Mouse (Mus musculus): Measurements from ENCODE around the gene Tex9. TPM values are rescaled to one million over a fixed set of nuclear protein-coding genes. Genes with fewer than 3 reads are reported as not detected.

Tex9 gene
- polyA plus RNA-seq, 1 experiment from 2014 or later: 19.3 TPM

DNA sequence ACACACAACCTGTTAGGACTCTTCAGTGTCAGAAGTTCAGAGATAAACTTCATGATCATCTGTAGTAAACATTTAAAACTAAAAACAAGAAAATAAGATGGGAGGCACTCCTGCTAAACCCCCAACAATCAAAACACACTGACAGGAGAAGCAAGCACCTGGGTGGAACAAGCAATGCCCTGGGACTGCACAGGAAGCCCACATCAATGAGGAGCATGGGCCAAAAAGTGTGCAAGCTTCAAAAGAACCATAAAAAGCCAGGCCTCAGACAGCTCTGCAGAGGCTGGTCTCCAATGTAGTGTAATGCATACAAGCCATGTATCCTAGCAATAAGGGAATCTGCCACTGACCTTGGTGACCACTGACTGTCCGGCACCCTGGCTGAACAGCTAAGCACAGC lies 12.7 kb downstream of the Tex9 start:
- no peaks in the 10 kb centered on the region for H3K9me3 ChIP-seq (replicated peaks)
- H3K4me1 ChIP-seq (replicated peaks): no peaks in the 10 kb centered on the region
- no peak for ATAC-seq (ENCODE audit: insufficient number of reproducible peaks, low FRiP score)
- peaks cover 38% of the 10 kb centered on the region; the same call in 1 of the 2 replicates for H3K36me3 ChIP-seq
- H3K9ac ChIP-seq: no peak overlapping the region
- H3K27me3 ChIP-seq (replicated peaks): no peaks in the 10 kb centered on the region
- H3K4me2 ChIP-seq: no peak overlapping the region
- H3K4me3 ChIP-seq: no peak overlapping the region
- no peak overlapping the region for H3K27ac ChIP-seq (ENCODE audit: poor library complexity, severe bottlenecking)
- WGBS: 88% methylated on average over 1 of the region's 1 CpGs

DNA sequence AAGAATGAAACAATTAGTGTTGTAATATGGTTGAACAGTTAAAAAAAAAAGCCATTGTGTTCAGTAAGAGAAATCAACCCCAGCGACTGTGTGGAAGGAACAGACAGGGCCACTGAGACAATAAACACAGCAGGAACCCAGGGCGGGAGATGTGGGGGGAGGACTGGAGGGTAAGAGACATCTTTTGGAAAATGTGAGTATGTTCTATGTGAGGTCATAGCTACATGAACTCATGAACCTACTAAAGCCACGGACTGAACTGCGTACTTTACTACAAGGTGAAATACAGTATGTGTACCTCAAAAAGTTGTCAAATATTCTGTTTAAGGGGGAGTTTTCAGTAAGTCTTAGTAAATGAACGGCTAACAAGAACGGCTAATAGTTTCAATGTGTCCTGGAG lies 14.7 kb downstream of the Tex9 start:
- no peaks in the 10 kb centered on the region for H3K9me3 ChIP-seq (replicated peaks)
- no peak overlapping the region for H3K9ac ChIP-seq
- WGBS: 76% methylated on average over 6 of the region's 6 CpGs
- peaks cover 37% of the 10 kb centered on the region for H3K36me3 ChIP-seq
- H3K4me1 ChIP-seq (replicated peaks): no peaks in the 10 kb centered on the region
- H3K4me3 ChIP-seq: no peak overlapping the region
- no peak for ATAC-seq (ENCODE audit: insufficient number of reproducible peaks, low FRiP score)
- no peaks in the 10 kb centered on the region for H3K27me3 ChIP-seq (replicated peaks)
- no peak overlapping the region for H3K27ac ChIP-seq (ENCODE audit: poor library complexity, severe bottlenecking)
- H3K4me2 ChIP-seq: no peak overlapping the region

DNA sequence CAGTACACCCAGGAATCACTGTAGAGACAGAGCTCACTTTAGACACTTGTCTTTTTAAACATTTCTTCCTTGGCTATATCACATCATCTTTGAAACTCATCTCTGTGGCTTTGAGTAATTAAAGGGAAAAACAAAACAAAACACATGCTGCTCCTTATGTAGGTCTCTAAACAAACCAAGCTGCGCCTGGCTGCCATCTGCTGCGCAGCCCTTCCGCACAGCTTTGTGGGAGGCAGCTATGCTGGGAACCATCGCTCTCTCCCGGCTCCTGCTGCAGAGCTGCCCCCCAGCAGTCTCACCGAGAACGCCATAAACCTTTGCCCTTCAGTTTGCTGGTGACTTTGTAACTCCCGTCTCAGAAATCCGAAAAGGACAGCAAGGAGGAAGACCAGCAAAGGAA lies 16.5 kb downstream of the Tex9 start:
- no peak overlapping the region for H3K4me2 ChIP-seq
- no peaks in the 10 kb centered on the region for H3K4me1 ChIP-seq (replicated peaks)
- H3K27me3 ChIP-seq (replicated peaks): no peaks in the 10 kb centered on the region
- no peak overlapping the region for H3K4me3 ChIP-seq
- H3K27ac ChIP-seq (ENCODE audit: poor library complexity, severe bottlenecking): no peak overlapping the region
- 87% methylated on average over 9 of the region's 9 CpGs for WGBS
- H3K9me3 ChIP-seq (replicated peaks): no peaks in the 10 kb centered on the region
- H3K36me3 ChIP-seq: peaks cover 35% of the 10 kb centered on the region
- ATAC-seq (ENCODE audit: insufficient number of reproducible peaks, low FRiP score): no peak
- H3K9ac ChIP-seq: no peak overlapping the region

DNA sequence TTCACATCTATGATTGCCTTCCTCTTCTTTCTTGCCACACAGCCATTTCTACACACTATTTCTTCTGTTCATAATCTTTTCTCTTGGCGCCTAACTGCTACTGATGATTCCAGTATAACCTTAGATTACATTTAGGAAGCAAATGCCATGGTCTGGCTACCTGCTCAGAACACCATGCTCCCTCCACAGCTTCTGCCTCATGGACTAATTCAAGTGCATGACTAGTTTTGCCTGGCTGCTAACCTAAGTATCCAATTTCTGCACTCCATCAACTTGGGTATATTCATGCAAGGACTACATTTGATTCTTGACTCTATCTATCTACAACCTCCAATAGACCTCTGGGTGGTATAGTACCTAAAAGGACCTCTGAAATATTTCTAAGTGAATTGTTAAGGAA lies 22.2 kb downstream of the Tex9 start:
- Histone ChIP-seq H3K27me3 (replicated peaks) (no peaks in the 10 kb centered on the region), H3K27ac (ENCODE audit: poor library complexity, severe bottlenecking) (no peak overlapping the region), H3K9me3 (replicated peaks) (no peaks in the 10 kb centered on the region), H3K4me2 (no peak overlapping the region), H3K4me3 (no peak overlapping the region), H3K9ac (no peak overlapping the region), H3K36me3 (peaks cover 15% of the 10 kb centered on the region), H3K4me1 (replicated peaks) (0 out of 2 replicates have a peak, but pooled peaks cover 4% of the 10 kb centered on the region)
- no peak for ATAC-seq (ENCODE audit: insufficient number of reproducible peaks, low FRiP score)
- WGBS: 94% methylated on average over 1 of the region's 1 CpGs

DNA sequence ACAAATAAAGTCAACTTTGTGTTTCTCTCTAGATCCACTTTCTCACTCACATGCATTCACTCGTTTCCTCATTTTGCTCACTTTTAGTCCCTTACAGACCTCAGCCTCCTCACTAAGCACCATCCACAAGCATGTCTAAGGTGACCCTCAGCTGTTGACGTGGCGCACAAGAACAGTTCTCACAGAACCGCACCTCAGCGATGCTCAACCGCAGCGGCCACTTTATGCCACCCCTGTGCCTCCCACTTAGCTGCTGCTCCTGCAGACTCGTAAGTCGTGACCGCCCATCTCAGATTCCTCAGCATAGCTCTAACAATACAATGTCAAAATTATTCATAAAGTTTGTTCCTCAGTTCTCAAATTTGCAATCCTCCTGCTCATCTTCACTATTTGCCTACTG lies 23.4 kb downstream of the Tex9 start:
- ATAC-seq (ENCODE audit: insufficient number of reproducible peaks, low FRiP score): no peak
- Histone ChIP-seq H3K4me2 (no peak overlapping the region), H3K4me3 (no peak overlapping the region), H3K9me3 (replicated peaks) (no peaks in the 10 kb centered on the region), H3K36me3 (peaks cover 15% of the 10 kb centered on the region), H3K27ac (ENCODE audit: poor library complexity, severe bottlenecking) (no peak overlapping the region), H3K4me1 (replicated peaks) (0 out of 2 replicates have a peak, but pooled peaks cover 4% of the 10 kb centered on the region), H3K9ac (no peak overlapping the region), H3K27me3 (replicated peaks) (no peaks in the 10 kb centered on the region)
- 90% methylated on average over 10 of the region's 10 CpGs for WGBS

DNA sequence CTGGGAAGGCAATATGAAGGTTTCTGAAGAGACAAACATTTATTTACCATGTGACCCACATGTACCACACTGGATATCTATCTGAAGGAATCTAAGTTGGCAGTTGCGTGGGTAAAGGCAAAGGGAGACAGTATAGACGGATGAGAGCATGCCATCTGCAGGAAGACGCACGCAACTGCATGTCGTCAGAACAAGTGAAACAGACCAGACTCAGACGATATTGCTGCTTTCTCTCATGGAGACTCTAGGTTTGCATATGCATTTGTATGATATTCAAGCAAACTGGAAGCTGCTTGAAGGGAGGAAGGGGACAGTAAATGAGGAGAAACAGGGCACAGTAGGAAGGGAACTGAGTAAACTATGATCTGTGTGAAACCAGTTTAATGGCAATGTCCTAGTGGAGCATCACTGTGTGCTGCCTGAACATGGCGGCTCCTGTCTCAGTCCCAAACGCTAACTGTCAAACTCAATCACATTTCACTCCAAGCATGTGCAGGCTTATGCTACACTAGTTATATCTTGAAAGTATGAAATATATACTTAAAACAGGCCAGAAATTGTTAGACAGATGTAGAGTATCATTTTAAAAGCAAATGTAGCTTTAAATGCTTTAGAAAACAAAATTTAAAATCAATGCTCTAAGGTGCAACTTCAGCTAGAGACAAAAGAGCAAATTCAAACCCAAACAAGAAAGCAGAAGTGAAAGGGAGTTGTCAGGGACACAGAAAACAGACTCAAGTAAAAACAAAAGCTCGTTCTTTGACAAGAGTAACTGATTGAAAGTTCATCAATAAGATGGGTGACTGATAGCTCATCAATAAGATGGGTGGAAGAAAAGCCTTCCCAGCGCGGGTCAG lies 24.2 kb downstream of the Tex9 start:
- Histone ChIP-seq H3K9me3 (replicated peaks) (no peaks in the 10 kb centered on the region), H3K4me2 (no peak overlapping the region), H3K4me1 (replicated peaks) (0 out of 2 replicates have a peak, but pooled peaks cover 4% of the 10 kb centered on the region), H3K27me3 (replicated peaks) (no peaks in the 10 kb centered on the region), H3K9ac (no peak overlapping the region), H3K36me3 (peaks cover 9% of the 10 kb centered on the region), H3K4me3 (no peak overlapping the region), H3K27ac (ENCODE audit: poor library complexity, severe bottlenecking) (no peak overlapping the region)
- 63% methylated on average over 11 of the region's 11 CpGs for WGBS
- ATAC-seq (ENCODE audit: insufficient number of reproducible peaks, low FRiP score): no peak

DNA sequence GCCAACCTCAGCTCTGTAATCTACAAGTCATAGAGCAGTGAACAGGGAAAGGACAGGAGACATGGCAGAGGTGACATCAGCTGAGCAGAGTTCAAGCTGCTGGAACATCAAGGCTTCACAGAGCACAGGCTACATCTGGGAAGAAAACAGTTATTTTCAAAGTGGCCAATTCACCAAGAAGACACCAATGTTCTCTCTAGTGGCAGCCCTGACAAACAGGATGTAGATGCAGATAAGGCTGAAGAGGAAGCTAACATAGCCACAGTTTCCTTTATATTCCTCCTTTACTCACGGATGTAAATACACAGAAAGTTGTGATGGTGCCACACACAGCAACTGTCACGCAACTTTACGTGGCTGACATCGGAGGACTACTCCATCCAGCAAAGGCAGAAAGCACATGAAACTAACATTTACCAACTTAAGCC lies 26.2 kb downstream of the Tex9 start:
- H3K4me3 ChIP-seq: no peak overlapping the region
- 0 out of 2 replicates have a peak, but pooled peaks cover 4% of the 10 kb centered on the region for H3K4me1 ChIP-seq (replicated peaks)
- 67% methylated on average over 4 of the region's 4 CpGs for WGBS
- no peak overlapping the region for H3K4me2 ChIP-seq
- no peak for ATAC-seq (ENCODE audit: insufficient number of reproducible peaks, low FRiP score)
- peaks cover 3% of the 10 kb centered on the region; the same call in 1 of the 2 replicates for H3K36me3 ChIP-seq
- H3K9ac ChIP-seq: no peak overlapping the region
- no peaks in the 10 kb centered on the region for H3K9me3 ChIP-seq (replicated peaks)
- no peaks in the 10 kb centered on the region for H3K27me3 ChIP-seq (replicated peaks)
- no peak overlapping the region for H3K27ac ChIP-seq (ENCODE audit: poor library complexity, severe bottlenecking)

DNA sequence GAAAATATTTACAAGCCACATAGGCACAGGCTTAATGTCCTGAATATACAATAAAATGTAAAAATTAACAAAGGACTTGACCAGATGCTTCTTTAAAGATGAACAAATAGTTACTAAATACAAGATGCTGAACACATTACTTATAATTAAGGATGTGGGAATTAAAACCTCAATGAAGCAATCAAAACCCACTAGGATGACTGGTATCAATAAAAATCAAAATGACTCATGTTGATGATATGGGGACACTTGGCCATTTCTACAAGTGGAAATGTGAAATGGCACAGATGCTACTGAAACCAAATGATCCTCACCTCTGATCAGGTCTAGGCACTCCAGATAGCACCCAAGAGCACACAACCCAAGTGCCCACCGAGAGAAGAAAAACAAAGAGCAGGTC lies 27.2 kb downstream of the Tex9 start:
- Histone ChIP-seq H3K36me3 (peaks cover 7% of the 10 kb centered on the region; the same call in 1 of the 2 replicates), H3K4me1 (replicated peaks) (0 out of 2 replicates have a peak, but pooled peaks cover 4% of the 10 kb centered on the region), H3K9ac (no peak overlapping the region), H3K4me2 (no peak overlapping the region), H3K27ac (ENCODE audit: poor library complexity, severe bottlenecking) (no peak overlapping the region), H3K4me3 (no peak overlapping the region), H3K27me3 (replicated peaks) (no peaks in the 10 kb centered on the region), H3K9me3 (replicated peaks) (no peaks in the 10 kb centered on the region)
- 82% methylated on average over 1 of the region's 1 CpGs for WGBS
- no peak for ATAC-seq (ENCODE audit: insufficient number of reproducible peaks, low FRiP score)

DNA sequence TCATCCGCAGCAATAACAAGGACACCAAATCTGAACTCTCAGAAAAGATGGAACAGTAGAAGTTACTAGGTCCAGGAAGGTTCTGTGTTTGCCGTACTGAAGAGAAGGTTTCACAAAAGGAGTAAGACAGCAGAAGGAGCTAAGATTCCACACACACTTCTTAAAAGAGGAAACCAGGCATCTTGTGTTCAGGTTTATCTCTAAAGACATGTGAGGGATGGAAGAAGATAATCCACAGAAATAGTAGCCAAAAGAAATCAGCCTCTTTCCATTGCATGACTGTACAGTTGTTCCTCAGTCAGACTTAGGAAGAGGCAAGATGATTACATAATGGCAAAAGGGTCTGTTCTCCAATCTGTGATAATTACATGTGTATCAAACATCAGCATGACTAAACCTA lies 29.6 kb downstream of the Tex9 start:
- no peaks in the 10 kb centered on the region for H3K27me3 ChIP-seq (replicated peaks)
- no peak overlapping the region for H3K4me2 ChIP-seq
- ATAC-seq (ENCODE audit: insufficient number of reproducible peaks, low FRiP score): no peak
- H3K9ac ChIP-seq: no peak overlapping the region
- H3K4me3 ChIP-seq: no peak overlapping the region
- H3K36me3 ChIP-seq: peaks cover 17% of the 10 kb centered on the region
- H3K27ac ChIP-seq (ENCODE audit: poor library complexity, severe bottlenecking): no peak overlapping the region
- no peaks in the 10 kb centered on the region for H3K9me3 ChIP-seq (replicated peaks)
- WGBS: 89% methylated on average over 2 of the region's 2 CpGs
- 0 out of 2 replicates have a peak, but pooled peaks cover 4% of the 10 kb centered on the region for H3K4me1 ChIP-seq (replicated peaks)

DNA sequence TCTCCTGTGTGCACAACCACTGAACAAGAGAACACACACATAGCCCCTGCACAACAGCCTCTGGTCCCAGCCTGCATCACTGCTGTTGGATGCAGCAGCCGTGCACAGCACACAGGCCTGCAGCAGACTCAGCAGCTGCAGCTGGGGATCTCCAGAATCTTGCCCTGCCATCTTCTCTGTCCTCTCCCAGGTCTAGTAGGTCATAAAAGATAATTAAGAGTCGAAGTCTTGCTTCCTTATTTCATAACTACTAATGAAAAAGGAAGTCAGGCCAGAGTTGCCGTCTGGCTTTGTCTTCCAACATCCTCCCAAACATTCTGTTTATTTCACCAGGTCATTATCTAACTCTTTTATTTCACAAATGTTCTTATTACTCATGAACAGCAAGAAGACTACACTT lies 31.2 kb downstream of the Tex9 start:
- Histone ChIP-seq H3K4me2 (no peak overlapping the region), H3K9ac (no peak overlapping the region), H3K36me3 (peaks cover 25% of the 10 kb centered on the region), H3K27me3 (replicated peaks) (no peaks in the 10 kb centered on the region), H3K4me1 (replicated peaks) (0 out of 2 replicates have a peak, but pooled peaks cover 2% of the 10 kb centered on the region), H3K9me3 (replicated peaks) (no peaks in the 10 kb centered on the region), H3K27ac (ENCODE audit: poor library complexity, severe bottlenecking) (no peak overlapping the region), H3K4me3 (no peak overlapping the region)
- WGBS: 78% methylated on average over 3 of the region's 3 CpGs
- ATAC-seq (ENCODE audit: insufficient number of reproducible peaks, low FRiP score): no peak

DNA sequence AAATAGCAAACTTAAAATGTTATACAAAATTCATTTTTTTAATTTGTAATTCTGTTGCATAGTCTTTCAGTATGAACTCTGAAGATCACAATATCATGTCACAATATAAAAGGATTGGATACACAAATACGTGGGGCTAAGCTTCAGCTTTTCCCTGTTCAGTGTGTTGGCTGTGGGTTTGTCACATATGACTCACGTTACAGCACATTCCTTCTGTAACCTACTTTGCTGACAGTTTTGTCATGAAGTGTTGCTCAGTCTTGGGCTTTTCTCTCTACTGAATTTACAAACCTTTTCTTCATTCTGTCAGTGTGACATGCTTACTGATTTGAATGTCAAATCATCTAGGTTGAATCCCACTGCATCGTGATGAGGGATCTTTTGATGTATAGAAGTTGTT lies 32.3 kb downstream of the Tex9 start:
- Histone ChIP-seq H3K4me1 (replicated peaks) (no peaks in the 10 kb centered on the region), H3K4me2 (no peak overlapping the region), H3K36me3 (peaks cover 25% of the 10 kb centered on the region), H3K27me3 (replicated peaks) (no peaks in the 10 kb centered on the region), H3K4me3 (no peak overlapping the region), H3K9ac (no peak overlapping the region), H3K9me3 (replicated peaks) (no peaks in the 10 kb centered on the region), H3K27ac (ENCODE audit: poor library complexity, severe bottlenecking) (no peak overlapping the region)
- 84% methylated on average over 3 of the region's 3 CpGs for WGBS
- ATAC-seq (ENCODE audit: insufficient number of reproducible peaks, low FRiP score): no peak

Data from heart, embryonic 12.5 days (tissue).